Mouse (Mus musculus): Measurements from ENCODE around the gene Psenen. TPM values are rescaled to one million over a fixed set of nuclear protein-coding genes. Genes with fewer than 3 reads are reported as not detected.

The Psenen gene
- total and polyA plus RNA-seq, 2 experiments from 2014 or later: 90.4 to 154 TPM

DNA sequence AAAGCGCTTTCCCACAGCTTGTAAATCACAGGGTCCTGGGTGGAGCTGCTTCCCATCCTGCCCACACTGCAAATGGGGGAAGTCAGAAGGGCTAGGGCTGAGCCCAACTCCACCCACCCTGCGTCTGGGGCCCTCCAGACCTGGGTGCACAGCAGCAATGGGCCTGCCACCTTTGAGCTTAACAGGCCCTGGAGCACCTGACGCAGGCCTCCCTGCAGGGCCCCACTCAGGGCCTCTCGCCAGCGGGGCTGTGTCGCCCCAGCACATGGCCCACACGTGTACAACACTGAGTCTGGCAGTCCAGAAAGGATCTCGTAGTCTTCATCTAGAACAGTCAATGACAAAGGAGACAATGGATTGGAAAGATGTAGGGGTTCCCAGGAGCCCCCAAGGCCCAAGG is 16.5 kb upstream of the Psenen start:
- no peak for ATAC-seq
- Histone ChIP-seq H3K27ac (no peak overlapping the region), H3K9ac (replicated peaks; ENCODE audit: low read length) (no peak overlapping the region), H3K9me3 (ENCODE audit: low read length) (no peaks in the 10 kb centered on the region), H3K4me1 (ENCODE audit: insufficient read depth, low read length) (no peaks in the 10 kb centered on the region), H3K4me2 (ENCODE audit: low read depth, low read length) (no peak overlapping the region), H3K27me3 (ENCODE audit: insufficient read depth, low read length) (no peaks in the 10 kb centered on the region), H3K36me3 (ENCODE audit: insufficient read depth, low read length) (peaks cover 90% of the 10 kb centered on the region), H3K4me3 (ENCODE audit: low read length) (no peak overlapping the region)
- no peak for TF ChIP-seq CTCF (IDR thresholded peaks at IDR 0.05; ENCODE audit: low read depth)
- 94% methylated on average over 8 of the region's 8 CpGs for WGBS
- DNase-seq (ENCODE audit: low spot score): no peak

DNA sequence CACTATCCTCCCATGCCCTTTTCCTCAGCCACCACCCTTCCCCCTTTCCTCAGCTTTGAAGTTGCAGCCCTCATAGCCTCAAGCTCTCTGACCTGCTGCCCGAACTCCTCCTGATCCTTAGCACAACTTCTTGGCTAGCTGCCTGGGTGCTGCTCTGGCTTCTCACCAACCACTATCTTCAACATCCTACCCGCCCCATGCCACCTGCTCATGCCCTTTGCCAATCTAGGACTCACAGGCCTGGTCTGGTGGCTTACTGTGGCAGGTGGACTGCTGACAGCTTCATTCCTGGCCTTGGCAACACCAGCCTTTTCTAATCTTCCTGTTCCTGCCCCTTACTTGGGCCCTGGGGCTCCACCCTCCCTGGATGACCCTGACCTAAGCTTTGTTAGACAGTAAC is 9.5 kb upstream of the Psenen start:
- no peak for TF ChIP-seq CTCF (IDR thresholded peaks at IDR 0.05; ENCODE audit: low read depth)
- Histone ChIP-seq H3K36me3 (ENCODE audit: insufficient read depth, low read length) (peaks cover 90% of the 10 kb centered on the region), H3K9me3 (ENCODE audit: low read length) (no peaks in the 10 kb centered on the region), H3K27ac (no peak overlapping the region), H3K4me2 (ENCODE audit: low read depth, low read length) (no peak overlapping the region), H3K4me3 (ENCODE audit: low read length) (no peak overlapping the region), H3K27me3 (ENCODE audit: insufficient read depth, low read length) (no peaks in the 10 kb centered on the region), H3K9ac (replicated peaks; ENCODE audit: low read length) (no peak overlapping the region), H3K4me1 (ENCODE audit: insufficient read depth, low read length) (no peaks in the 10 kb centered on the region)
- peak; percentile 20 for DNase-seq (ENCODE audit: low spot score)
- no peak for ATAC-seq
- WGBS: 65% methylated on average over 2 of the region's 2 CpGs

DNA sequence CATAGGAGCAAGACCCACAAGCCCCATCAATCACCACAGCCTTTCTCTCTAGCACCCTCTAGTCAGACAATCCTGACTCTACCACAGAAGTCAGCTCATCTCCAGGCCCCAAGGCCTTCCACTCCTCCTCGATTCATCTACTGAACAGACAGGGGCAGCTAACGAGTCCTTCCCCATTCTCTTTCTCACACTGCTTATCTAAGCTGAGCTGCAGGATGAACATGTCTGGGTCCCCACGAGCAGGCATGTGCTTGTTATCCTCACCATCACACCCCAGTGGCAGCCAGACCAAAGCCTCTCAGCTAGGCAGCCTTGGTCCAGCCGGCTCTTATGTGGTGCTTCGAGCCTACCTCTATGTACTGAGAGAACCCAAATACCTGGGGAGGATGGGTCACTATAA is 9.0 kb upstream of the Psenen start:
- H3K9ac ChIP-seq (replicated peaks; ENCODE audit: low read length): no peak overlapping the region
- H3K4me3 ChIP-seq (ENCODE audit: low read length): no peak overlapping the region
- no peaks in the 10 kb centered on the region for H3K27me3 ChIP-seq (ENCODE audit: insufficient read depth, low read length)
- no peaks in the 10 kb centered on the region for H3K9me3 ChIP-seq (ENCODE audit: low read length)
- ATAC-seq (no peak), DNase-seq (ENCODE audit: low spot score) (no peak)
- no peak overlapping the region for H3K4me2 ChIP-seq (ENCODE audit: low read depth, low read length)
- H3K27ac ChIP-seq: no peak overlapping the region
- TF ChIP-seq CTCF (IDR thresholded peaks at IDR 0.05; ENCODE audit: low read depth): no peak
- peaks cover 88% of the 10 kb centered on the region for H3K36me3 ChIP-seq (ENCODE audit: insufficient read depth, low read length)
- WGBS: 79% methylated on average over 5 of the region's 5 CpGs
- H3K4me1 ChIP-seq (ENCODE audit: insufficient read depth, low read length): no peaks in the 10 kb centered on the region

- Histone ChIP-seq H3K27ac (no peak overlapping the region), H3K9ac (replicated peaks; ENCODE audit: low read length) (no peak overlapping the region), H3K4me3 (ENCODE audit: low read length) (no peak overlapping the region), H3K36me3 (ENCODE audit: insufficient read depth, low read length) (peaks cover 61% of the 10 kb centered on the region), H3K27me3 (ENCODE audit: insufficient read depth, low read length) (no peaks in the 10 kb centered on the region), H3K4me1 (ENCODE audit: insufficient read depth, low read length) (no peaks in the 10 kb centered on the region), H3K9me3 (ENCODE audit: low read length) (no peaks in the 10 kb centered on the region), H3K4me2 (ENCODE audit: low read depth, low read length) (no peak overlapping the region)
- no peak for ATAC-seq
- no peak for DNase-seq (ENCODE audit: low spot score)
- WGBS: 88% methylated on average over 11 of the region's 11 CpGs
- TF ChIP-seq CTCF (IDR thresholded peaks at IDR 0.05; ENCODE audit: low read depth): no peak
Measured at GRCm38 (mm10) chr7:30567555-30567954, 4.1 kb upstream of the Psenen start.

DNA sequence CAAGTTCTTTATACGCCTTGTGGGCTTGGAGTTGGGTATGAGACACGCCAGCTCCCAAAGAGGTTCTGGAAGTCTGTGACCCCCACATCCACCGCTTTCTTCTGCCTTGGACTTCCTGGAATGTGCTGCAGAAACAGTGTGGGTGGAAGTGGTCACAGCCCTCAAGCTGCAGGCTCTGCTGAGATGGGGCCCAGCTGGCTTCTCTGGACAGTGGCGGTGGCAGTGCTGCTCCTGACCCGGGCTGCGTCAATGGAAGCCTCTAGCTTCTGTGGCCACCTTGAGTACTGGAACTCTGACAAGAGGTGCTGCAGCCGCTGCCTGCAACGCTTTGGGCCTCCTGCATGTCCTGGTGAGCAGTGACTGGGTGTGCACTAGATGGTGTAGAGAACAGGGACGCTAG is 2.6 kb upstream of the Psenen start:
- DNase-seq (ENCODE audit: low spot score): no peak
- Histone ChIP-seq H3K4me1 (ENCODE audit: insufficient read depth, low read length) (no peaks in the 10 kb centered on the region), H3K27me3 (ENCODE audit: insufficient read depth, low read length) (no peaks in the 10 kb centered on the region), H3K27ac (no peak overlapping the region), H3K36me3 (ENCODE audit: insufficient read depth, low read length) (peaks cover 50% of the 10 kb centered on the region), H3K9ac (replicated peaks; ENCODE audit: low read length) (no peak overlapping the region), H3K4me2 (ENCODE audit: low read depth, low read length) (no peak overlapping the region), H3K4me3 (ENCODE audit: low read length) (no peak overlapping the region), H3K9me3 (ENCODE audit: low read length) (no peaks in the 10 kb centered on the region)
- WGBS: 90% methylated on average over 9 of the region's 9 CpGs
- no peak for TF ChIP-seq CTCF (IDR thresholded peaks at IDR 0.05; ENCODE audit: low read depth)
- ATAC-seq: no peak

DNA sequence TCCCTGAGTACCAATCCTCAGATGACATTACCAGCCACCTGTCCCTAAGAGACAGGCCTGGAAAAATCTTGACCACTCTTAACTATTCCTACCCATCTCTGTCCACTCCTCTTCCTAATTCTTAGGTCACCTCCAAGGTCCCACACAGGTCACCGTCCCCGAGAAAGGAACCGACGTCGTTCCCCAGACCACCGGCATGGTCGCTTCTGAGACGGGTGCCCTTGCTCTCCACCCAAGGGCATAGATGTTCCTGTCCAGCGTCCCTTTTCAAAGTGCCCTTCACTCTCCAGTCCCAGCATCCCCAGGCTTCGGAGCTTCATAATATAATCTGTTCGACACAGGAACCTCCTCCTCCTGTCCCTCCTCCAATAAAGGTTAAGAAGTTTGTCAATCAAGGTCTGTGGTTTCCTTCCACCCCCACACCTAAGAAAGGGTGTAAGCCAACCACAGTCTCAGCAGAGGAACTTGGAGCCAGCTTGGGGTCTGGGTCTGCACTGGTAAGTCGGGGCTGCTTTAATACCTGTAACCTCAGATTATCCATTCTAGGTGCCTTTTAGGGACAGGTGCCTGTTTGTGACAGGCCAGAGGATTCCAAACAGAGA is 1.6 kb upstream of the Psenen start, which contains the start of gene Igflr1:
Igflr1 (plus strand) TSS at position 458 of the 602 bp plus-strand sequence.
- no peak for DNase-seq (ENCODE audit: low spot score)
- Histone ChIP-seq H3K4me1 (ENCODE audit: insufficient read depth, low read length) (no peaks in the 10 kb centered on the region), H3K9me3 (ENCODE audit: low read length) (no peaks in the 10 kb centered on the region), H3K36me3 (ENCODE audit: insufficient read depth, low read length) (peaks cover 43% of the 10 kb centered on the region), H3K9ac (replicated peaks; ENCODE audit: low read length) (no peak within 1 kb of the TSS), H3K27ac (no peak within 1 kb of the TSS), H3K27me3 (ENCODE audit: insufficient read depth, low read length) (no peaks in the 10 kb centered on the region), H3K4me2 (ENCODE audit: low read depth, low read length) (no peak within 1 kb of the TSS), H3K4me3 (ENCODE audit: low read length) (no peak within 1 kb of the TSS)
- no peak for ATAC-seq
- TF ChIP-seq CTCF (IDR thresholded peaks at IDR 0.05; ENCODE audit: low read depth): no peak
- WGBS: 94% methylated on average over 12 of the region's 12 CpGs

DNA sequence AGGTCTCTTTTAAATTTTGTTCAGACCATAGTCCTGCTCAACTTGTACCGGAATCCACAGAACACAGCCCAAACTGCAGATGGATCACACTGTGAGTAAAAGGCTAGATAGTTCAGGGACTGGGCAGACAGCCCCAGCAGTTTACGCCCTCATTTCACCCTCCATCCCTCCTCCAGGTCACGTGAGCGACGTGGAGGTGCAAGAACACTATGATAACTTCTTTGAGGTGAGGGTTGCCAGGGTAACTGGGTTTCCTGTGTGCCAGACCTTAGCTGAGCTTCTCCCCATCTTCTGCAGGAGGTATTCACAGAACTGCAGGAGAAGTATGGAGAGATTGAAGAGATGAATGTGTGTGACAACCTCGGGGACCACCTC is 466 bp upstream of the Psenen start:
- TF ChIP-seq CTCF (IDR thresholded peaks at IDR 0.05; ENCODE audit: low read depth): no peak
- Histone ChIP-seq H3K9me3 (ENCODE audit: low read length) (no peaks in the 10 kb centered on the region), H3K4me1 (ENCODE audit: insufficient read depth, low read length) (peaks cover 2% of the 10 kb centered on the region; the same call in 1 of the 2 replicates), H3K4me3 (ENCODE audit: low read length) (peak overlapping the region; percentile 63), H3K4me2 (ENCODE audit: low read depth, low read length) (peak overlapping the region; percentile 90), H3K27me3 (ENCODE audit: insufficient read depth, low read length) (no peaks in the 10 kb centered on the region), H3K27ac (peak overlapping the region; percentile 89), H3K36me3 (ENCODE audit: insufficient read depth, low read length) (peaks cover 31% of the 10 kb centered on the region), H3K9ac (replicated peaks; ENCODE audit: low read length) (peak overlapping the region; percentile 65)
- DNase-seq (ENCODE audit: low spot score): no peak
- no peak for ATAC-seq
- WGBS: 25% methylated on average over 6 of the region's 6 CpGs
